Mouse (Mus musculus) spleen, adult 2 months (tissue): ENCODE data around the gene Nmnat1.

Experiments used
- CTCF ChIP-seq: fragments of 200-500 bp; IDR thresholded peaks from 2 replicates; pipeline ENCODE4 v1.5.1; 2011; ENCODE audit warnings: mild to moderate bottlenecking, inconsistent platforms; ENCODE audit not compliant: insufficient read depth, insufficient read length, insufficient replicate concordance; ENCODE audit errors: extremely low read depth
- POLR2A ChIP-seq: fragments of 200-500 bp; IDR thresholded peaks from 2 replicates; pipeline ENCODE4 v1.6.1; 2011; ENCODE audit warnings: low read depth, low read length, inconsistent platforms

DNA sequence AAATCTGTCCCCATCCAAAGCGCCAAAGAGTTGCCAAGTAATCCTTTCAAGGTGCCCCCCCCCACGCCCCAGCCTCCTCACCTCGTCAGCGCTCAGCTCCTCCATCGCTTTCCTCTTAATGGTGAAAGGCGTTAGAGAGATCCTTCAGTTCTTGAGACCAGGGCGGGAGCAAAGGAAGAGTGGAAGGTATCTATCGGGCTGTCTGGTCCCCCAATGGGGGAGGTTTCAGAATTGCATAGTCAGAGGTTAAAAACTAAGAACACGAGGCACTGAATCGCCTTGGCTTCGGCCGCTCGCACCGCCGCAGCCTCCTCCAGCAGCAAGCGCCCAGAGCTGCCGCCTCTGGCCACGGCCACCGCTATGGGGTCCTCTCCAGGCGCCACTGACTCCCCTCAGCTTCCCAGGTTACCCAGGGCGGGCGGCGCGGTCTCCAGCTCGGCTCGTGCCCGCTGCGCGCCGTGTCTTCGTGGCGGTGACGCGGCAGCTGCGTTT, 59.2 kb downstream of the Nmnat1 start:
- TF ChIP-seq CTCF (no peak), POLR2A (no peak)
